Mouse (Mus musculus) lung, embryonic 16.5 days (tissue): ENCODE measurements at regions not wholly inside any gene's neighbourhood (a gene's known extent, or its start where the extent isn't known, plus 50 kb on each side); places are given as distances from the start of the nearest gene placed in this dataset. TPM values are rescaled to one million over a fixed set of nuclear protein-coding genes. Genes with fewer than 3 reads are reported as not detected.

Experiments
- ATAC-seq: fragments of 200-750 bp; cut with Nextera tagmentation; 2 replicates; pipeline ENCODE4 v1.8.0; 2017; ENCODE audit warnings: low read depth, mild to moderate bottlenecking, moderate library complexity
- H3K27ac ChIP-seq: fragments of 300-500 bp; sonication (generic); 2 replicates; pipeline ENCODE4 v1.5.1; 2014; ENCODE audit warnings: mild to moderate bottlenecking, control low read depth, low read length
- H3K27me3 ChIP-seq: fragments of 300-500 bp; sonication (generic); 2 replicates; pipeline ENCODE4 v1.6.1; 2014; ENCODE audit warnings: low read depth, low read length, mixed read lengths; ENCODE audit not compliant: control insufficient read depth, insufficient read depth
- H3K36me3 ChIP-seq: fragments of 300-500 bp; sonication (generic); 2 replicates; pipeline ENCODE4 v1.6.1; 2014; ENCODE audit warnings: low read length; ENCODE audit not compliant: control insufficient read depth, insufficient read depth
- H3K4me1 ChIP-seq: fragments of 300-500 bp; sonication (generic); replicated peaks from 2 replicates; pipeline ENCODE4 v1.6.1; 2014; ENCODE audit warnings: low read length, mixed read lengths; ENCODE audit not compliant: control insufficient read depth, insufficient read depth
- H3K4me2 ChIP-seq: fragments of 300-500 bp; sonication (generic); 2 replicates; pipeline ENCODE4 v1.6.1; 2014; ENCODE audit warnings: low read depth, low read length, control low read depth
- H3K4me3 ChIP-seq: fragments of 300-500 bp; sonication (generic); 2 replicates; pipeline ENCODE4 v1.5.1; 2014; ENCODE audit warnings: mild to moderate bottlenecking, low read length, control low read depth
- H3K9ac ChIP-seq: fragments of 300-500 bp; sonication (generic); 2 replicates; pipeline ENCODE4 v1.6.1; 2014; ENCODE audit warnings: low read length, control low read depth
- H3K9me3 ChIP-seq: fragments of 300-500 bp; sonication (generic); 2 replicates; pipeline ENCODE4 v1.6.1; 2016; ENCODE audit warnings: low read length; ENCODE audit not compliant: control insufficient read depth
- WGBS: fragments of 180-500 bp; shearing (Covaris S2); extraction: QIAGEN DNeasy Blood & Tissue Kit; methylation state at CpG from one replicate; pipeline ENCODE4 v1.1.7; 2014; 5-methylcytosine and 5-hydroxymethylcytosine counted together
- microRNA-seq: library from miRNA; unstranded; fragments of <30 nt; microRNA quantifications from one replicate; pipeline ENCODE4, GENCODE M21; 2016

DNA sequence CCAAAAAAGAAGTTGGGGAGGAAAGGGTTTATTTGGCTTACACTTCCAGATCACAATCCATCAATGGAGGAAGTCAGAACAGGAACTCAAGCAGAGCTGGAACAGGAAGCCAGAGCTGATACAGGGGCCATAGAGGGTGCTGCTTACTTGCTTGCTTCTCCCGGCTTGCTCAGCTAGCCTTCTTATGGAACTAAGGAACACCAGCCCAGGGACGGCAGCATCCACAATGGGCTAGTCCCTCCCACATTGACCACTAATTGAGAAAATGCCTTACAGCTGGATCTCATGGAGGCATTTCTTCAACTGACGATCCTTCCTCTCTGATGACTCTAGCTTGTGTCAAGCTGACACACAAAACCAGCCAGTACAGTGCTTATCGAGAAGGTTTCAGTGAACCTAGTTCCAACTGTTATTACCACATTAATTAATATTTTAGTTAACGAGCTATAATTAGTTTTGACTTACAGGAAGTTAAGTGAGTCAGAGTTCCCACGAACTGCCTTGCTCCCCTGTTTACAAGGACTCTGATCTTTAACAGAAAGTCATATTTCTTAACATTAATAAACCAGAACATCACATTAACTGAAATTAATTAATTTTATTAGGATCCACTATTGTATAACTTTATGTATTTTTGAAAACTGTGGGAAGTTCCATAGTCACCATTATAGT lies 158.2 kb downstream of the Calcrl start:
- Histone ChIP-seq H3K4me3 (no peak overlapping the region), H3K9ac (no peak overlapping the region), H3K9me3 (no peaks in the 10 kb centered on the region), H3K36me3 (no peaks in the 10 kb centered on the region), H3K4me1 (no peaks in the 10 kb centered on the region), H3K27ac (no peak overlapping the region), H3K27me3 (no peaks in the 10 kb centered on the region), H3K4me2 (no peak overlapping the region)
- WGBS: 47% methylated on average over 6 of the region's 6 CpGs
- no peak for ATAC-seq

DNA sequence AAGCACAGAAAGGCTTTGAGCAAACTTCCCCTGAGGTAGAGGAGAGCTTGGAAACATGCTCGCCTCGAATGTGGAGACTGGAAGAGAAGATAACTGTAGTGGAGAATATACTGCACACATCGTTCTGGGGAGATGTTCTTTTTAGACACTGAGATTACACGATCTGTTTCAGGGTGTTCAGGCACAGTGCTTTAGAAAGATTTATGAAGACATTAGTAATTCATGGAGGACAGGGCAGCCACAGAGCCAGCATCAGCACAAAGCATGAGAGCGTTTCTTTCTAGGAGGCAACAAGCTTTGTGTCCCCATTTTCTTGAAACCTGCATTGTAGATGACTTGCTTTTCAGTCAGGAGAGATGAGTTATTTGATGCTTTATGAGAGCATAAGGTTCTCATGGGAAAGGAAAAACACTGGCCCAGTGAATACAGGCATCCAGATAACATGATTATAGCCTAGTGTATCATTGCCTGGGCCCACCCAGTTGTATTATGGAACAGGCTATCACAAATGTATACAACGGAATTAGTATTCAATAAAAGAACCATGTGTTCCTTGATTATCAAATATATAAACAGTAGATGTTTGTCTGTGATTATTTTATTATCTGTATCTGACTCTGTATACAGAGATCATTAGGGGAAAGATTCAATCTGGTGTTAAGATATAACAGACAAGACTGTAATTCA lies 151.0 kb downstream of the Calcrl start:
- no peak overlapping the region for H3K4me3 ChIP-seq
- H3K4me1 ChIP-seq: no peaks in the 10 kb centered on the region
- no peaks in the 10 kb centered on the region for H3K27me3 ChIP-seq
- H3K36me3 ChIP-seq: no peaks in the 10 kb centered on the region
- no peak overlapping the region for H3K9ac ChIP-seq
- H3K9me3 ChIP-seq: no peaks in the 10 kb centered on the region
- no peak overlapping the region for H3K27ac ChIP-seq
- ATAC-seq: no peak
- 66% methylated on average over 6 of the region's 6 CpGs for WGBS
- H3K4me2 ChIP-seq: no peak overlapping the region

GRCm38 (mm10) chr2:84277181-84277580 lies 148.0 kb downstream of the Calcrl start:
- WGBS: 31% methylated on average over 1 of the region's 1 CpGs
- no peak overlapping the region for H3K4me2 ChIP-seq
- H3K4me1 ChIP-seq: no peaks in the 10 kb centered on the region
- no peak for ATAC-seq
- no peaks in the 10 kb centered on the region for H3K36me3 ChIP-seq
- H3K9ac ChIP-seq: no peak overlapping the region
- H3K27me3 ChIP-seq: no peaks in the 10 kb centered on the region
- H3K27ac ChIP-seq: no peak overlapping the region
- H3K9me3 ChIP-seq: no peaks in the 10 kb centered on the region
- no peak overlapping the region for H3K4me3 ChIP-seq

Small RNA genes in the stretch of these regions (microRNA-seq; reads per million reads assigned to microRNA genes)
- gene Gm25972: not detected
